Mouse (Mus musculus) heart, postnatal 25 days (tissue): Measurements from ENCODE around the gene Art1. TPM values are rescaled to one million over a fixed set of nuclear protein-coding genes. Genes with fewer than 3 reads are reported as not detected.

Experiments used
- DNase-seq: peaks from one replicate; pipeline ENCODE4 v3.0.0; 2022; ENCODE audit warnings: low spot score
- intact Hi-C: fragments of 180-260 bp; cut with DNase I; formaldehyde crosslinking; loops from one replicate; pipeline ENCODE4 v1.15.1; 2025
- total RNA-seq, 2 experiments: library from RNA; stranded (reverse); gene quantifications; 2 replicates each; pipeline ENCODE4 v1.2.3; 2021

Gene Art1
- total RNA-seq, result 100 to 1,000 TPM; 203 to 252 TPM

GRCm38 (mm10) chr7:102101487-102101886 is at the start of gene Art1:
Art1 (plus strand) TSS chr7:102101743.
- DNase-seq, result peak; percentile 28
- intact Hi-C loops, result no loop called here

- intact Hi-C loops, result loop anchor here (5.0 kb wide), 1 partner anchor 129 kb away; the partner anchor contains the start of genes Lrrc51 and Numa1
These were observed 40.2 kb upstream of the Art1 start for GRCm38 (mm10) chr7:102061353-102061752.

GRCm38 (mm10) chr7:102062203-102062602 is 39.3 kb upstream of the Art1 start:
- intact Hi-C loops, result loop anchor here (5.0 kb wide), 1 partner anchor 130 kb away; the partner anchor contains the start of genes Lrrc51 and Numa1
- no peak for DNase-seq

More at GRCm38 (mm10) chr7:102061353-102061752, 40.2 kb upstream of the Art1 start:
- DNase-seq, result no peak

- intact Hi-C loops, result loop anchor here (5.0 kb wide), 1 partner anchor 132 kb away; the partner anchor contains the start of genes Lrrc51 and Numa1
- DNase-seq, result no peak
These were observed 37.7 kb upstream of the Art1 start for GRCm38 (mm10) chr7:102063891-102064290.

- intact Hi-C loops, result loop anchor here (5.0 kb wide), 2 partner anchors 132 to 157 kb away; partner anchors contain the start of genes Lamtor1, Lrrc51, Numa1 and Tomt
- no peak for DNase-seq
These were observed 36.9 kb upstream of the Art1 start for GRCm38 (mm10) chr7:102064655-102065045.

- peak; percentile 89 for DNase-seq
- intact Hi-C loops, result loop anchor here (5.0 kb wide), 1 partner anchor 158 kb away; the partner anchor contains the start of genes Lamtor1 and Tomt
These were observed 36.3 kb upstream of the Art1 start, which contains the start of the genes Rnf121, Xndc1 and Xntrpc for GRCm38 (mm10) chr7:102065046-102065891. Rnf121 (minus strand) TSS chr7:102065469. Xndc1 (plus strand) TSS chr7:102065511. Xntrpc (plus strand) TSS chr7:102065713.

GRCm38 (mm10) chr7:102066363-102066762 is 35.2 kb upstream of the Art1 start:
- intact Hi-C loops, result loop anchor here (5.0 kb wide), 1 partner anchor 159 kb away; the partner anchor contains the start of genes Lamtor1 and Tomt
- DNase-seq, result no peak

- intact Hi-C loops, result loop anchor here (5.0 kb wide), 3 partner anchors 160 to 425 kb away; no protein-coding TSS in a partner anchor
- DNase-seq, result no peak
These were observed 24.7 kb upstream of the Art1 start for GRCm38 (mm10) chr7:102076714-102077296.

- intact Hi-C loops, result loop anchor here (2.0 to 5.0 kb wide), 4 partner anchors 80 to 426 kb away; no protein-coding TSS in a partner anchor
These were observed 23.0 kb upstream of the Art1 start for GRCm38 (mm10) chr7:102078517-102078916.

GRCm38 (mm10) chr7:102080311-102080710 is 21.2 kb upstream of the Art1 start:
- no peak for DNase-seq
- intact Hi-C loops, result no loop called here

More at GRCm38 (mm10) chr7:102078517-102078916, 23.0 kb upstream of the Art1 start:
- DNase-seq, result no peak

GRCm38 (mm10) chr7:102081784-102082183 is 19.8 kb upstream of the Art1 start:
- DNase-seq, result no peak
- intact Hi-C loops, result no loop called here

- intact Hi-C loops, result no loop called here
- DNase-seq, result no peak
These were observed 18.7 kb upstream of the Art1 start, which contains the start of gene Trpc2 for GRCm38 (mm10) chr7:102082816-102083215. Trpc2 (plus strand) TSS chr7:102083116.

- no peak for DNase-seq
- intact Hi-C loops, result no loop called here
These were observed 17.4 kb upstream of the Art1 start for GRCm38 (mm10) chr7:102084041-102084696.

- DNase-seq, result no peak
- intact Hi-C loops, result no loop called here
These were observed 14.2 kb upstream of the Art1 start for GRCm38 (mm10) chr7:102087336-102087735.

GRCm38 (mm10) chr7:102099760-102100661 is 1.5 kb upstream of the Art1 start:
- intact Hi-C loops, result no loop called here
- DNase-seq, result no peak

GRCm38 (mm10) chr7:102100868-102101267 is 675 bp upstream of the Art1 start:
- no peak for DNase-seq
- intact Hi-C loops, result no loop called here

- DNase-seq, result no peak
- intact Hi-C loops, result no loop called here
These were observed 698 bp downstream of the Art1 start for GRCm38 (mm10) chr7:102102241-102102640.

- no peak for DNase-seq
- intact Hi-C loops, result no loop called here
These were observed 1.2 kb downstream of the Art1 start for GRCm38 (mm10) chr7:102102696-102103095.

GRCm38 (mm10) chr7:102103555-102103954 is 2.0 kb downstream of the Art1 start:
- intact Hi-C loops, result no loop called here
- no peak for DNase-seq
